Mouse (Mus musculus) monocyte, adult 2 months (primary cell): ENCODE data around the gene Arhgap42.

Experiments
- DNase-seq, 2 experiments: peaks; one replicate each; pipeline ENCODE4 v3.0.0; 2022; ENCODE audit warnings: low spot score in 2 of 2, low read depth in 1 of 2

The Arhgap42 gene

DNA sequence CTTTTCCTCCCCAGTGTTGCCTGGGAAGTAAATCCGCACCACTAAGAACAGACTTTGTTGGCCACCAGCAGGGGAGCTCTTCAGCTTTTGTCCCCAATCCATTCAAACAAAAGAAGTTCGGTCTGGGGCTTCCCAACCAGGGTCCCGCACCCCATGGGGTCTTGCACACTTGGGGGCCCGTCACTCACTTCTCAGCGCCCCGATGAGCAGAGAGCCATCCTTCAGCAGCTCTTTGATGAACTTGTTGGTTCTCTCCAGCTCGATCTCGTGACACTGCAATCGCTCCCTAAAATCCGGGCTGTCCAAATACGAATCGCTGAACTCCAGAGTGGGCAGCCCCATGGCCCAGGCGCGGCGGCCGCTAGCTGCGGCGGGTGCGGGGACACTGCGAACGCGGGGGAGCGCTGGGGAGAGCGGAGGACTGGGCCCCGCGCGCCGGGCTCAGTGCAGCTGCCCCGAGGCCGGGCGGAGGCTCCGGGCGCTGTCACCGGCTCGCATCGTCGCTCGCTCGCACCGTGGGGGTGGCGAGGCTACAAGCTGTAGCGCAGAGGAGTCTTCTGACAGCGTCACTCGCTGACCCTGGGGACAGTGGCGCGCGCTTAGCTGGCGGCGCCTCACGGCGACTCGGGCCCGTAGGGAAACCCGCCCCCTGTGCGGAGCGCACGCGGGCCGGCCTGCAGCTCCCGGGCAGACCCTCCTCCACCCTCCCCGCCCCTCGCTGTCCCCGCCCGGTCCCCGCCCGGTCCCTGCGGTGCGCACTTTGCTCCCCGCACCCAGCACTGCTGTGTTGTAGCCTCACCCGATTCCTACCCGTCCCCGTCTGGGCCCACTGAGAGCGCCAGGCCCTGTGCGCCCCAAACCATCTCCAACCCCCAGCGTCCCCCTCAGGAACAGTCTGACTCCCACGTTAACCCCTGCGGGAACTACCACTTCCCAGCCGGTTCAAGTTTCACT, at the start of gene Arhgap42:
Arhgap42 (minus strand) TSS at position 664 of the 954 bp plus-strand sequence.
- no peak for DNase-seq

DNA sequence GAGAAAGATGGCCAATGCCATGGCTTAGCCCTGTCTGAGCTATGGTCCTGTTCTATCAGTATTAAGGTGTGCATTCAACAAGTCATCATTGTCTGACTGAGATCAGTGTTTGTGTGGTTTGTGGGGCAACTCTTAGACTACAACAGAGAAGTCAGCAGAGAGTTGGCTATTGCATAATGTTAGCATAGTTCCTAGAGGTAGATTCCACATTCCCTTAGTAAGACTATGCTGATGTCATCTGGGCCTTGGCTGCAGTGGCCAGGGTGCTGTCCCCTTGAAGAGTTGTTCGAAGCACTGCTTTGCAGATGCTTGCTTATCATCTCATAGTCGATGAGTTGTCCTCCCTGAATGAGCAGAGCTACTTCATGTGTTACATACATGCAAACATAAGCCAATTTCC, 49.2 kb upstream of the Arhgap42 start:
- no peak for DNase-seq

DNA sequence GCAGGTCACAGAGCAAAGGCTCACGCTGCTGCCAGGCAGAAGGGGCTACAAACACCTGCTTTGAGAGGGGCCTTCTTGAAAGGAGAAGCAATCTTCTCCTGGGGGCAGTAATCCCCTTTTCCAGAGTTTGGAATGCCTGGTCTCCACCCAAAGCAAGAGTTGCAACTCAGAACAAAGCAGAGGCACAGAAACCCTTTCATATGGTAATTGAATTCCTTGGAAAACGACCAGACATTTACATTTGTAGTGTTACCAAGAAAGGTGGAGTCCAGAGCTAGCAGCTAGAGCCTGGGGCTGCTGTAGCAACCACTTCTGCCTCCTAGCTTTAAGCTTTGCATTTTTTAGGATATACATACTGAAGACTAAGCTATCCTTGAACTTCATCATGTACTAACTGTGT, 30.4 kb upstream of the Arhgap42 start:
- no peak for DNase-seq

DNA sequence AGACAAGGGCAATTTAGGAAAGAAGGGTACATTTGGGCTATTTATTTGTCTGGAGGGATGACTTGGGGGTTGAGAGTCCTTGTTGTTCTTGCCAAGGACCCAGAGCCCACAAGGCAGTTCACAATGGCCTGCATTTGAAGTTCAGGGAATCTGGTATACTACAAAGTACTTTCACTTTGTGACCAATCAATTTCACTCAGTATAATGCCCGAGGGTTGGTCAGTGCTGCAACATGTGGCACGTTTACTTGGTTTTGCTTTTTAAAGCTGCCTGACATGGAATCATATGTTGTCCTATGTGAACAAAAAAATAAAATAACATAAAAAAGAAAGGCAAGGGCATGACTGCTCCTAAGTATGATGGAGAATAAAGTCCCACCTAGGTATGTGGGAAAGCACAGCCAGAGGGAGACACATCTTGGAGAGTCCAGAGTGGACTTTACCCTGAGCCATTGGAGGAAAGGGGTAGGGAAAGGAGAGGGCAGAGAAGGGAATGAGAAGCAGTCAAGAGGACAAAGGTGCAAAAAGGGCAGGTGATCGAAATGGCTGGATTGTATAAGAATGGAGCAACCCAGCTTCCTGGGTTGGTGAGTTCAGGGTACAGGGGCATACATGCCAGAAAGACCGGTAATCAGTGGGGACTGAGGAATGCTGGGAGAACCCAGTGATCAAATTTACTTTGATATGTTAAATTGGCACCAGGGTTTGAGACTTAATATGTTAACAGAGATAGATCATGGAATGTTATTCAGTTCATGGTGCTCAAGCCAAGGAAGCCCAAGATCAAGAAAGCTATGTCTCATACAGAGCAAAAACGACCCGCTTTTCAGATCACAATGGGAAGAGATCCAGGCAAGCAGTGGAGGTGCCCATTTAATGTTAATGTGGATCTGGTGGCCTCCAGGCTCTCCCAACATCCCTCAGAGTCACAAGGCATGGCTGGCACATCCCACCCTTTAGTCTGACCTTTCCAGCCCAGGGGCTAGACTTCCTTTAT, 29.0 kb upstream of the Arhgap42 start:
- no peak for DNase-seq

DNA sequence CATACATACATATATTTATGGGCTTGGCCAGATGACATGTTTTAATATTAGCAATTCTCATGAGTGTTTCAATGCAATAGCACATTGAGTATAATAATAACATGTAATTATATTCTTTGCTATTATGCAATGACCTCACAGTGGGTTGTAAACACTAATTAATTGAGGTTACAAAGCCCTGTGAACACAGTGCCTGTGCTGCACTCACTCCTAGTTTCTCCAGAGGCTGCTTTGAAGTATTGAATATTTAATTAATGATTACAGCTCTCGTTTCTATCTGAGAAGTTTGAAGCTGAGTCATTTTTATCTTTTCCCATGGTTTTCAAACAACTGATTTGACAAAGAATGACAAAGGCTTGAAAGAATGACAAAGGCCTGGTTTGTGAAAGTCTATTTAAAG, 24.6 kb upstream of the Arhgap42 start:
- DNase-seq = no peak

DNA sequence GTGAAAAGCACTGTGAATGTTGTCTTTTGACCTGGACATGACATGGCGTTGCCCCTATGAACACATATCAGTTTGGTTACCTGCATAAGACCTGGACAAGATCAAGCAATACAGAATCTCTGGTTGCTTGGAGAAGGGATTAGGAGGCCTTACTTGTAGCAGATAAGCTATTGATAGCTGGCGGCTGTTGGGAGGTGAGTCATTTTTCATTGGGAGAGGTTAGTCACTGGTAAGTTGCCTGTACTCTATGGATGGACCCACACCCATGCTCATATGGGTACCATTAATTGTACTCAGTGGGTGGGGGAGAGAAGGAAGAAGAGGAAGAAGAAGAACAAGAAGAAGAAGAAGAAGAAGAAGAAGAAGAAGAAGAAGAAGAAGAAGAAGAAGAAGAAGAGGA, 23.6 kb upstream of the Arhgap42 start:
- no peak for DNase-seq

DNA sequence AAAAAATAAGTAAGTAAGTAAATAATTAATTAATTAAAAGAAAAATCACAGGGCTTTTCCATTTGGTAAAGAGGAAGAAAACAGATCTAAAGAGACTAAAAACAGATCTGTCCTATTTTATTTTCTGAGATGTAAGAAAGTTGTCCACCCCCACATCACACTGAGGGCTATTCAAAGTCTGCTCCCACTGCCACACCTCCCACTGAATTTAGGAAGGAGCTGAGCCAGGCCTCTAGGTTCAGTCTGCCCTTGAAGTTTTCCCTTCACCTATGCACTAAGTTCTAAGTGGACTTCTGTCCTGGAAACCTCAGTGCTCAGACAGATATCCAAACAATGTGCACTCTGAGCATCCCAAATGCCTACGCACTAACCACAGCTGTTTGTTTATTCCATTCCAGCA, 15.9 kb upstream of the Arhgap42 start:
- no peak for DNase-seq

DNA sequence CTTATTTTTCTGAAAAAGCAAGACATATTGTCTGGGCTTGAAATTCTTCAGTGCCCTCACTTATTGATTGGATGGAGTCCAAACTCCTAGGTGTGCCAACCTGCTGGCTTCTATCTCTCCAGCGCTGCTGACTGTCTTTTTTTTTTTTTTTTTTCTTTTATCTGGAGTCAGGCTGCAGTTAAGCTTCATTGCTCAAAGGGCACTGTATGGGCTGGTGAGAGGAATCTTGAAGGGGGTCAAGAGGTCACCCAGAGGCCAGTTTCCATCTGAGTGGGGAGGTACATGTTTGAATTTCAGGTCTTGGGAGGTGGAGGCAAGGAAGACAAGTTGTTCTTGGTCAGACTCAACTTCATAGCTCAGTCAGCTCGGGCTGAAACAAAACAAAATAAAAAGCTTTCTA, 9.6 kb upstream of the Arhgap42 start:
- no peak for DNase-seq

DNA sequence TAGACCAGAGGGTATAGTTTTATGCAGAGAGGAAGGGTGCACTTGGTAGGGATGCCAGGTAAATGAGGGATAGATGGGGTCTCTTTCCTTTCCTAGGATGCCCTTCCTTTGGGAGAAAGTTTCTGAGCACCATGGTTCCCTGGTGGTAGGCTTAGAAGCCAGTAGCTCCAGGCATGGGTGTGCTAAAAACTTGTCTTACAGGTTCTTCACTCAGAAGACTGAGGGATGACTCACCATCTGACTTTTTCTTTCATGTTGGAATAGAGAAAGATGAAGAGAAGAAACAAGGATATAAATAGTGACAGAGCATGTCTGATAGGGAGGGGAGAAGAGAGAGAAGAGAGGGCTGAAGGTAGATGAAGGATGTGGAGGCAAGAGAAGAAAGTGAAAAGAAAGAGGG, 7.1 kb upstream of the Arhgap42 start:
- no peak for DNase-seq

DNA sequence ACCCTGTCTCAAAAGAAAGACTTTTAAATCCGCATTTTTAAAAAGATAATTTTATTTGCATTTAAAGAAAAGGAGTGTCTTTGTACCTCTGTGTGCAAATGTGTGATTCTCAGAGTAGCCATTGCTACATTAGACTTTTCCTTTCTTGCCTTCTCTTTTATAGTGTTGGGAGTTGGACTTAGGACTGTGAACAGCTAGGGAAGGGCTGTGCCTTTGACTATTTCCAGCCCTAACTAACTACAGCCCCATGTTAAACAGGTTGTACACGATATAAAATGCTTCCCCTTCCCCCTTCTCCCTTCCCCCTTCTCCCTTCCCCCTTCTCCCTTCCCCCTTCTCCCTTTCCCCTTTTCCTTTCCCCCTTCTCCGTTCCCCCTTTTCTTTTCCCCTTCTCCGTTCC, 4.9 kb upstream of the Arhgap42 start:
- no peak for DNase-seq

DNA sequence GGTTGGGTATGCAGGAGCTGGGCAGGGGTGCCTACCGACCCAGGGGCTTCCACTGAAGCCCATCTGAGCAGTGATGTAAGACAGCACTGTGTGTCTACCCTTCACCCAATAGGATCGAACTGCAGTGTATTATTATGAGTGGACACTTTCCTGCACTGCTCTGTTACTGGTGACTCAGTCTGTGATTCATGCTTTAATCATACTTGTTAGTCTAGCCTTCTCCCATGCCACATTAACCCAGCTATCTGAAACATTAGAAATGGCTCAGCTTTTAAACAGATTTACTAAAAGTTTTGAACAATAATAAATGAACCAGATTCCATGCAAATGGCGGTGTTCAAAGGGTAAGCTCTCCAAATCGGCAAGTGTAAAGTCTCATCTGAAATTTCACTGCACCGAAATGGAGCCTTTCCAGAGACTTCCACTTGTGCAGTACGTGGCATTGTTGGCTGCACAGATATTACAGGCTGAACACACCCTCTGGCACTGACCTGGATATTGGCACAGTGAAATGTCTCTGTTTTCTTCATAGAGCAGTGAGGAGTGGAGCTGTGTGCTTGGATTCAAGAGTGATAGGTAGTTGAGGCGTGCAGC, 2.4 kb upstream of the Arhgap42 start:
- DNase-seq = no peak

DNA sequence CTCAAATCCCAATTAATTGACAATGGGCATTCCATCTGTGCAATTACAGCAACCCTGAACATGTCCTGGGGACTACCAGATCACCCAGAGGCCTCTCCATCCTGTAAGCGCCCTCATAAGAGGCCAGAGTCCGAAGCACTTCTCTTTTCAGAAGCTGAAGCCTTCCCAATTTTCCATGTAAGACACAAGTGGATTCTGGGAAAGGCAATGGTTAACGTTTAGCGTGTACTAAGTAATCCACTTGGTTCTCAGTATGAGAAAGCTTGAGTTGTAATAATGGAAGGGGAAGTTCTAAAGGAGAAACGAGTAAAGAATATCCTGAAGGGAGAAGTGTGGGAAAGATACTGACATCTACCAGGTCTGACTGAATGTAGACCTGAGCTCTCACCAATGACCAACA, 1.4 kb downstream of the Arhgap42 start:
- no peak for DNase-seq

DNA sequence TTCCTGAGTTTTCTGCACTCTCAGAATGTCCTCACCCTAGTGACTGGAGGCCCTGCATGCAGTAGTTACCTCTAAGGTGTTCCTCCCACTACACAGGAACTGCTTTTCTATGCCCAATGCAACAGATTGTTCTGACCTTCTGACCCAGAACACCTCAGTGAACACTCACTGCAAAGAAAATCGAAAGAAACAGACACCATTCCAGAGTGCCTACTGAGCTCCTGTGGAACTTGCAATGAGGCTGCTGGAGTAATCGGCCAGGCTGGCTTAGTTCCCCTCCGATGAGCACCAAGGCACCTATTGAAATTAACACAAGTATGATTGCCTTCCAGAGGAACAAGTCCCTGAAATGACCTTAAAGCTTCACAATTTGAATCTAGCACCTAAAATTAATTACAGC, 9.2 kb downstream of the Arhgap42 start:
- no peak for DNase-seq

DNA sequence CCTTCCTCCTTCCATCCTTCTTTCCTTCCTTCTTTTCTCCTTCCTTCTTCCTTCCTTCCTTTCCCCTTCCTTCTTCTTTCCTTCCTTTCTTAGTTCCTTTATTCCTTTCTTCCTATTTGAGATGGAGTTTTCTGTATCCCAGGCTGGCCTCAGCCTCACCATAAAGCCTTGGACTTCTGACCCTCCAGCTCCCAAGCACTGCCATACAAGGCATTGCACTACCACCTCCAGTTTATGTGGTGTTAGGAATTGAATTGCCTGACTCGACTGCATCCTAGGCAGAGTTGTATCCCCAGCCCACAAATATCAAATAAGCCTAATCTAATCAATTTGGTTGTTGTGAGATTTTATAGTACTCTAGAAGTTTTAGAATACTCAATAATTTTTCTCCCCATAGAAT, 14.1 kb downstream of the Arhgap42 start:
- DNase-seq = no peak

DNA sequence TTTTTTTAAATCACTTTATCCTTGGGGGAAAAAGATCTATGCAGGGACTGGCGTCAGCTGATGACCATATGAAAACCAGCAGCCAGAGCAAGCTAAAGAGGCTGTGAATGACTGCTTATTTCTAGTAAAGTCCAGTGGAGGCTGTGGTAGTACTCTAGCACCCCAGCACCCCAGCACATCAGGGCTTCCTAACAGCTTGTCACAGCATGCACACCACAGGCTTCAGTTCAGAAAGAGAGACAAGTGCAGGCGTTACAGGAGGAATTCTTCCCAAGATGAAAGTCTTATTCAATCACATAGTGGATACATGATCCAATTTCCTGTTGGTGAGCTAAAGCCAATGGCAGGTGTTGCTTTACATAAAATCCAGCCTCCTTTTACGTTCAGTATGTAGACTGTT, 15.5 kb downstream of the Arhgap42 start:
- no peak for DNase-seq

DNA sequence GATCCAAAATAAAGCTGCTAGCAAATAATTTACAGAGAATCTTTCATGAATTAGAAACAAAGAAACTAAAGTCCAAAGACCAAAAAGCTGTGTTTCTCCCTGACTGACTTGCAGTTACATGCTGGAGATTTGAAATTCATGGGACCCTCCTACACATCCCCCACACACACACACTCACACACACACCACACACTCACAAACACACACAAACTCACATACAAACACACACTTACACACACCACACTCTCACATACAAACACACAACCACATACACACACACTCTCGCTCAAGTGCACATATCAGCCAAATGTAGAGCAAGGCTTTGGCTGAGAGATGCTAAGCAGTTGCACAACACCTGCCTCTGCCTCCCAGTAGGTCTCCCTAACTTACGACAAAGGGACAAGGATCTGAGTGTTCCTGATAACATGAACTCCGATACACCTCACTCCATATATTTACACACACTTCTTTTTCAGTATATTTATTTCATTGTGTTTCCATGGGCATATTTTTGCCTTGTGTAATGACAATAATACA, 16.9 kb downstream of the Arhgap42 start:
- no peak for DNase-seq

DNA sequence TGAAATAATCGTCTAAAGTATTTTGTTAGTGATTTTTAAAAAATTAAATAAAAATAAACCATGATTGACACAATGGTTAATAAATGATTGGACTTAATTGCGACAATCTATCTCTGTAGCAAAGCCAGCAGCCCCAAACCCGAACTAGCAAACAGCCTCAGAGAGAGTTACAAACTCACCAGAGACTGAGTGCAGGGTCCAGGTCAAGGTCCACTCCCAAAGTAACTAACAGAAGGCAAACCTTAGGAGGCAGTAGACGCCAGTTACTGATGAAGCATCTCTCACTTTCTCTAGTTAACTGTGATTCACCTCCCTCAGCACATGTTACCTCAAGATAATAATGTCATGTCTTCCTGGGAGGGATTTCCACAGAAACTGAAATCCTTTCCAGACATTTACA, 17.7 kb downstream of the Arhgap42 start:
- DNase-seq = no peak

DNA sequence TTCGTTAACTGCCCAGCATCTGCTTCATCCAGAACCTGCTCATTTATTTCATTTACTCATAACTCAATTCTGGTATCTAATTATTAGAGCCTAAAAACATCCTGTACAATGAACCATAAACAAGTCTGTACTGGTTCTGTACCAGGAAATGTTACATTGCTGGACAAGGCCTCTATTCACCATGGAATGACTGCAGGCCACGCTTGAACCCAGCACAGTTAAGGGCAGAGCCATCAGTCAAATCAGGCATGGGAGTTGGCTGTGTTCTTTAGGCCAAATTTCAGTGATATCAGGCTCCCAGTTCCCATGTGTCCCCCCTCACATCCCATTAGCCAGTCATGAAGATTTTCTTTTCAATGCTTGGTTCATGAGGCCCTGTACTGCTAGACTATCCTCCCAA, 20.6 kb downstream of the Arhgap42 start:
- no peak for DNase-seq

DNA sequence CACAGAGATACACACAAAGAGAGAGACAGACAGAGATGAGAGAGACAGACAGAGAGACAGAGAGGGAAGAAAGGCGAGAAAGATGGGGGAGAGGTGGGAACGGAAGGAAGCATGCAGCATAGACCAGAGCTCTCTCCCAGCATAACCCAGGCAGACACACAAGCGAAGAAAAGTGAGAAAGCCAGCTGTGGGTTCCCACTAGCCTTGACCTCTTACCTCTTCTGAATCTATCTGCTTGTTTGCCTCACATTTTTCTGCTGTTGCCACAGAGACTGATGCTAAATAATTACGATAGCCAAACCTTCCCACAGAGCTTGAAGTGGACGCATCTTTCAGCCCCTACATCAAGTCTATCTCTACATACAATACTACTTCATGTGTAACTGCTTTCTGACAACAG, 24.1 kb downstream of the Arhgap42 start:
- DNase-seq = no peak

DNA sequence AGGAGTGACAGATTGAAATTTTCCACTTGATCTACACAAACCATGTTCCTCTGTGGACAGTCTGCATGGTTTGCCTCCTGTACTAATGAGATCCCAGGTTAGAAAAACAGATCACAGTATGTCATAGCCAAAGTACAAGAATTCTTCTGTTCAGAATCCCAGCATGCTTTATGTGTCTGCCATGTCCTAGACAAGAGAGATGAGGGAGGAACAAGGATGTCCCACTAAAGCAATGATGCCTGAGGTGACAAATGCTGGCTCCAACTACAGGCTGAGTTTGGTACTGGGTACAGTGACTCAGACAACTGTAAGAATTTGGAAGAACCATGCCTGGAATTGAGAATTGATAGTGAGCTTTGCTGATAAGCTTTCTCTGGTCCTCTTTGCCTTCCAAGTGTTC, 24.6 kb downstream of the Arhgap42 start:
- DNase-seq = no peak

DNA sequence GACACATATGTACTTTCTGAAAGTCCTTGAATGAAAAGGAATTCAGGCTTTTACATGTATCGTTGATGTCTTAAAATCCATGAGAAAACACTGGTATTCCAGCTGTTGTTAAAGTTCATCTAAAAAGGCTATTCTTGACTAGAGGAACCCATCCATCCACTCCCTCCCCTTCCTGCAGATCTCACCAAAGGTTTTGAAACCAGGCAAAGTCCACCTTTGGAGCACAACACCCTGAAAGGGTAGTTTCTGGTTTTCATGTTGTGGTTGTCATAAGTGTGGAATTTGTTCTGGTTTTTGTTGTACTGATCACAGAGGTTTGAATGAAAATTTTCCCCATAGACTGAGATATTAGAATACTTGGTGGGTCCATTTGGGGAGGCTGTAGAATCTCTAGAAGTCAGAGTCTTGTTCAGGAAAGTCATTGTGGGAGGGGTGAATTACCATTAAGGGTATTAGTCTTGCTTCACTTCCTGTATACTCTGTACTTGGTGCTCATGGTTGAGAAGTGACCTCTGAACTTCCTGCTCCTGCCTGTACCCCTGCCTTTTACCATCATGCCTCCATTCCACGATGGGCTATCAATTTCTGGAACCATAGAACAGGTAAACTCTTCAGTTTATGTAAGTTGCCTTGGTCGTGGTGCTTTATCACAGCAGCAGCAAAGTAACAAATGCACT, 27.4 kb downstream of the Arhgap42 start:
- no peak for DNase-seq
